Mouse (Mus musculus) myocyte (in vitro differentiated cells): ENCODE measurements around the gene Ccdc77.

Experiments used
- CEBPB ChIP-seq: IDR thresholded peaks from 2 replicates; pipeline ENCODE4 v1.6.1; 2011; ENCODE audit warnings: mild to moderate bottlenecking, moderate library complexity; ENCODE audit not compliant: poor library complexity, insufficient read depth, severe bottlenecking
- E2F4 ChIP-seq: IDR thresholded peaks from one replicate; pipeline ENCODE4 v1.6.1; 2011; ENCODE audit warnings: mild to moderate bottlenecking, control low read depth, moderate library complexity; ENCODE audit not compliant: insufficient read depth
- MAX ChIP-seq: IDR thresholded peaks from one replicate; pipeline ENCODE4 v1.6.1; 2011; ENCODE audit warnings: low read depth, mild to moderate bottlenecking, control low read depth
- MYOD1 ChIP-seq, 3 experiments: IDR thresholded peaks; one replicate each; pipeline ENCODE4 v1.6.1; 2011; ENCODE audit warnings: control low read depth in 2 of 3, low read depth in 2 of 3, mild to moderate bottlenecking in 2 of 3, moderate library complexity in 1 of 3; ENCODE audit not compliant: insufficient read length in 2 of 3, control insufficient read depth in 1 of 3
- MYOG ChIP-seq, 3 experiments: IDR thresholded peaks; one replicate each; pipeline ENCODE4 v1.6.1; 2011; ENCODE audit warnings: control low read depth in 2 of 3, low read depth in 2 of 3, mild to moderate bottlenecking in 2 of 3; ENCODE audit not compliant: insufficient read length in 2 of 3, control insufficient read depth in 1 of 3, insufficient read depth in 1 of 3
- POLR2A ChIP-seq: IDR thresholded peaks from one replicate; pipeline ENCODE4 v1.6.1; 2011; ENCODE audit warnings: low read depth, mild to moderate bottlenecking, control low read depth, moderate library complexity; ENCODE audit not compliant: insufficient read length
- TCF12 ChIP-seq: IDR thresholded peaks from one replicate; pipeline ENCODE4 v1.6.1; 2011; ENCODE audit warnings: mild to moderate bottlenecking, control low read depth; ENCODE audit not compliant: poor library complexity, insufficient read depth, severe bottlenecking
- TCF3 ChIP-seq: IDR thresholded peaks from one replicate; pipeline ENCODE4 v1.6.1; 2011; ENCODE audit warnings: low read depth, control low read depth; ENCODE audit not compliant: insufficient read length
- USF1 ChIP-seq: IDR thresholded peaks from one replicate; pipeline ENCODE4 v1.6.1; 2011; ENCODE audit warnings: low read depth, mild to moderate bottlenecking, control low read depth, moderate library complexity

GRCm38 (mm10) chr6:120356951-120357945 lies 6.9 kb downstream of the Ccdc77 start:
- TF ChIP-seq MYOD1 (IDR thresholded peaks at IDR 0.05; ENCODE audit: control insufficient read depth in 1 of 3, insufficient read length in 2 of 3, low read depth in 2 of 3) (no peak), POLR2A (peak; percentile 43), USF1 (no peak), TCF3 (no peak), CEBPB (peak; percentile 97), MAX (peak; percentile 39), TCF12 (no peak), E2F4 (peak; percentile 79), MYOG (IDR thresholded peaks at IDR 0.05; ENCODE audit: control insufficient read depth in 1 of 3, insufficient read depth in 1 of 3, insufficient read length in 2 of 3, low read depth in 2 of 3) (no peak)
